Mouse (Mus musculus): ENCODE results near the gene Homer3. TPM values are rescaled to one million over a fixed set of nuclear protein-coding genes. Genes with fewer than 3 reads are reported as not detected.
A peak's percentile ranks its signal among the peaks of the same experiment; 100 is the strongest.

The Homer3 gene
- polyA plus RNA-seq (2015; fragmentation: Nextera tagmentation; extraction: Ambion mirVana) = 13.8 and 17.5 TPM in 2 replicates

DNA sequence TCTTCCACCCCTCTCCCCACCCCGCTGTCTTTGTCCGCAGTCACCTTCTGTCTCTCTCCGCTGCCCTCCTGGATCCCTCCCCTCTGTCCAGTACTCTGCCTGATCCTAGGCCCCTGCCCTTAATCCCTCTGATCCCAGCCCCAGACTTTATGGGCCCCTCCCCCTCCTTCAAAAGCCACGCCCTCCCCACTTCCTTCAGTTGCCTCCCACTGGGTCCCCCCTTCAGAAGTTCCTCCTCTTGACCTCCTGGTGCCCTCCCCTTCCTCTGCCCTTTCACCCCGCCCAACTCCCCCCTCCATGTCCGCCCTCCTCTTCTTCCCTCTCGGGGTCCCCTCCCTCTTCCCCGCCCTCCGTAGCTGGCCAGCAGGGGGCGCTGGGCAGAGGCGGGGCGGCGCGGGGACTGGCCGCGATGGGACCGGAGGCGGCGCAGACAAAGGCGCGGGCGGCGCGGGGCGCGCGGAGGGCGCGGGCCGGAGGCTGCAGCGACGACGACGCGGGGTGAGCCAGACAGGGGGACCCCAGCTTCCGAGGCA, at the start of gene Homer3:
Gene Homer3 (plus strand): TSS at position 225 of the 533 bp plus-strand sequence.
- whole genome bisulfite sequencing = 2% methylated on average over 34 of the region's 36 CpGs
- ATAC-seq (ENCODE audit: low FRiP score, low TSS enrichment) = peak; percentile 85
- no peaks in the 10 kb centered on the region for H3K9me3 ChIP-seq (ENCODE audit: control insufficient read depth, low read length)
- peak within 1 kb of the TSS; percentile 94 for H3K4me2 ChIP-seq (replicated peaks; ENCODE audit: low read depth)
- TF ChIP-seq CTCF (IDR thresholded peaks at IDR 0.05; ENCODE audit: low read depth) = peak; percentile 89
- no peak for TF ChIP-seq EP300 (optimal IDR thresholded peaks at IDR 0.05)
- peak within 1 kb of the TSS; percentile 88 for H3K4me3 ChIP-seq (ENCODE audit: low read depth, low read length)
- peak; percentile 86 for DNase-seq (ENCODE audit: low spot score)
- peaks cover 3% of the 10 kb centered on the region; the same call in 1 of the 2 replicates for H3K36me3 ChIP-seq (ENCODE audit: control insufficient read depth, insufficient read depth, low read length)
- H3K4me1 ChIP-seq (replicated peaks; ENCODE audit: control insufficient read depth, insufficient read depth) = no peaks in the 10 kb centered on the region
- peak within 1 kb of the TSS; percentile 82 for H3K27ac ChIP-seq (replicated peaks)
- peak within 1 kb of the TSS; percentile 90 for H3K9ac ChIP-seq (ENCODE audit: low read length)
- H3K27me3 ChIP-seq (ENCODE audit: control insufficient read depth, insufficient read depth, low read length) = no peaks in the 10 kb centered on the region

DNA sequence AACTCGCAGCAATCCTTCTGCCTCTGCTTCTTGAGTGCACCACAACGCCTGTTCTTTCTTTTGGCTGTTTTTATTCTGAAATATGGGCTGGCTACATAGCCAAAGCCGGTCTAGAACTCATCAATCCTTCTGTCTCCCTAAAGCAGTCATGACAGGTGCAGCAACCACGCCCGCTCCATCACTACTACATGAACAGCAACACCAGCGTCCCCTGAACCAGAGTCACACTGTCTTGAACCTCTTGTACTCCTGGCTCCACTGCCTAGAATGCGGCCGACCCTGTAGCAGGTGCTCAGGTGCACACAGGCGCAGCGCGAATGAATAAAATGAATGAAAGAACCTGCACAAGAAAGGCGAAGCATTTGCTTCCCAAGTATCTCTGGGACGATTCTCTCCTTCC, 49.0 kb upstream of the Homer3 start:
- Histone ChIP-seq H3K4me3 (ENCODE audit: low read depth, low read length) (peak overlapping the region; percentile 75), H3K4me1 (replicated peaks; ENCODE audit: control insufficient read depth, insufficient read depth) (peaks cover 5% of the 10 kb centered on the region; the same call in 1 of the 2 replicates), H3K36me3 (ENCODE audit: control insufficient read depth, insufficient read depth, low read length) (0 out of 2 replicates have a peak, but pooled peaks cover 3% of the 10 kb centered on the region), H3K9me3 (ENCODE audit: control insufficient read depth, low read length) (no peaks in the 10 kb centered on the region), H3K4me2 (replicated peaks; ENCODE audit: low read depth) (peak overlapping the region; percentile 86), H3K27me3 (ENCODE audit: control insufficient read depth, insufficient read depth, low read length) (no peaks in the 10 kb centered on the region), H3K27ac (replicated peaks) (no peak overlapping the region), H3K9ac (ENCODE audit: low read length) (peak overlapping the region; percentile 82)
- 3% methylated on average over 13 of the region's 13 CpGs for WGBS
- no peak for ATAC-seq (ENCODE audit: low FRiP score, low TSS enrichment)
- no peak for TF ChIP-seq CTCF (IDR thresholded peaks at IDR 0.05; ENCODE audit: low read depth)
- no peak for TF ChIP-seq EP300 (optimal IDR thresholded peaks at IDR 0.05)
- DNase-seq (ENCODE audit: low spot score) = no peak

DNA sequence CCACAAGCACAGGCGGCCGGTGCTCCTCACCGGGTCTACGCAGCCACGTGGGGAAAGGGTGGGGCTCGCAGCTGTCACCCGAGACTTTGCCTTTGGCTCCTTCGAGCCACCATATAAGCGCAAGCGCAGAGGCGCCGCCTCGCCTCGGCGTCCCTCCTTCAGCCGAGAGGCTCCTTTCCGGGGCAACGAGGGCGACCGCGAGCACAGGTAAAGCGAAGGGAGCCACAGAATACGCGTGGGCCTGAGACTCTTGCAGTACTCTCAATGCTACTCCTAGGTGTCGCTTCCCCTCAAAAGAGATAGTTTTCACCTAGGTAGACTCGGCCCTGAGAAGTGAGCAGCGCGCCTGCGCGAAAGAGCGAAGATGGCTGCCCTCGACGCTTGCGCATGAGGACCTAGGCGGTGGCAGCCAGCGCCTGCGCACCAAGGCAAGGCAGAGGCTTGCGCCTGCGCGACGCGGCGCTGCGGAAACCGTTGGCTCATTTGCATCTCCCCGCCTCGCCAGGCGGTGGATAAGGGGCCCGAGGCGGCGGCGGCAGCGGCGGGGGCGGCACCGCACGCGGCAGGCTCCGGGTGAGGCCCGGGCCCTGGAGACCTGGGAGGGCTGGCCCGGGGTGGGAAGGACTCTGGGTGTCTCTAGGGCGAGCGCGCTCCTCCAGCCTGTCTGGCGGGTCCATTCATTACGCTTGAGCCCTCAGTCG, 48.4 kb upstream of the Homer3 start, which contains the start of the genes Sugp2 and Armc6:
Gene Sugp2 (plus strand): TSS at position 147 of the 701 bp plus-strand sequence.
Gene Armc6 (minus strand): TSS at position 387 of the 701 bp plus-strand sequence.
- Histone ChIP-seq H3K4me1 (replicated peaks; ENCODE audit: control insufficient read depth, insufficient read depth) (peaks cover 5% of the 10 kb centered on the region; the same call in 1 of the 2 replicates), H3K9ac (ENCODE audit: low read length) (peak within 1 kb of the TSS; percentile 82), H3K4me3 (ENCODE audit: low read depth, low read length) (peak within 1 kb of the TSS; percentile 75), H3K36me3 (ENCODE audit: control insufficient read depth, insufficient read depth, low read length) (0 out of 2 replicates have a peak, but pooled peaks cover 7% of the 10 kb centered on the region), H3K27me3 (ENCODE audit: control insufficient read depth, insufficient read depth, low read length) (no peaks in the 10 kb centered on the region), H3K9me3 (ENCODE audit: control insufficient read depth, low read length) (no peaks in the 10 kb centered on the region), H3K27ac (replicated peaks) (peak within 1 kb of the TSS; percentile 95), H3K4me2 (replicated peaks; ENCODE audit: low read depth) (peak within 1 kb of the TSS; percentile 86)
- TF ChIP-seq EP300 (optimal IDR thresholded peaks at IDR 0.05) = no peak
- TF ChIP-seq CTCF (IDR thresholded peaks at IDR 0.05; ENCODE audit: low read depth) = peak; percentile 18; the same call in 1 of the 2 replicates
- under 1% methylated on average over 67 of the region's 67 CpGs for WGBS
- ATAC-seq (ENCODE audit: low FRiP score, low TSS enrichment) = peak; percentile 96
- DNase-seq (ENCODE audit: low spot score) = peak; percentile 96

DNA sequence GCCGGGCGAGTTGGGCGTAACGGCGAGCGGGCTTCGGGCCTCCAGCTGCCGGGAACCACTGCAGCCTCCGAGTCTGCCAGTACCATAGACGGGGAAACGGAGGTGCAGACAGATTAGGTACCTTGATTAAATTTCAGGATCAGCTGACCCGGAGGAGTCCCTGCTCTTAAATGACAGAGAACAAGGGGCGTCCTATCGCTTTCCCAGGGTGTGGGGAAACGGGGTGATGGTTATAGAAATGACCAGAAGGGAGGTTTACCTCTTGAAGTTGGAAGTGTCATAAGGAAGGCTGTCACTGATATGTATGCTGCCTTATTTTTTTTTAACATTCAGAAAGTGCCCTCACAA, 47.9 kb upstream of the Homer3 start:
- Histone ChIP-seq H3K9ac (ENCODE audit: low read length) (peak overlapping the region; percentile 82), H3K36me3 (ENCODE audit: control insufficient read depth, insufficient read depth, low read length) (0 out of 2 replicates have a peak, but pooled peaks cover 7% of the 10 kb centered on the region), H3K4me1 (replicated peaks; ENCODE audit: control insufficient read depth, insufficient read depth) (peaks cover 5% of the 10 kb centered on the region; the same call in 1 of the 2 replicates), H3K4me3 (ENCODE audit: low read depth, low read length) (peak overlapping the region; percentile 75), H3K27me3 (ENCODE audit: control insufficient read depth, insufficient read depth, low read length) (no peaks in the 10 kb centered on the region), H3K4me2 (replicated peaks; ENCODE audit: low read depth) (peak overlapping the region; percentile 86), H3K9me3 (ENCODE audit: control insufficient read depth, low read length) (no peaks in the 10 kb centered on the region), H3K27ac (replicated peaks) (peak overlapping the region; percentile 95)
- under 1% methylated on average over 15 of the region's 15 CpGs for WGBS
- DNase-seq (ENCODE audit: low spot score) (no peak), ATAC-seq (ENCODE audit: low FRiP score, low TSS enrichment) (no peak)
- no peak for TF ChIP-seq CTCF (IDR thresholded peaks at IDR 0.05; ENCODE audit: low read depth)
- no peak for TF ChIP-seq EP300 (optimal IDR thresholded peaks at IDR 0.05)

DNA sequence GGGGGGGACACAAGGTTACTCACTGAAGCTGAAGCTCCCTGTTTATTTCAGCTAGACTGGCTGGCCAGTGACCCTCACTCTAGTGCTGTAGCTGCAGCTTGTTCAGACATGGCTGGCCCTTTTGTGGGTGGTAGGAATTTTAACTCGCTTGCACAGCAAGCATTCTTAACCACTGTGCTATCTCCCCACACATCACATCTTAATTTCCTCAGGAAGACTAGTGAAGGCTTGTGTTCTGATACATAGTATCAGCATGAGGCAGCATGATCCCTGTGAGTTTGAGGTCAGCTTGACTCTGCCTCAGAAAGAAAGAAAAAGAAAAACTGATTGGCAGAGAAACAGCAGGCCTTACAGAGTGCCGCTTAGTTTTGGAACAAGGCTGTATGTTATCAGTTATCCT, 44.8 kb upstream of the Homer3 start:
- Histone ChIP-seq H3K27me3 (ENCODE audit: control insufficient read depth, insufficient read depth, low read length) (no peaks in the 10 kb centered on the region), H3K9me3 (ENCODE audit: control insufficient read depth, low read length) (no peaks in the 10 kb centered on the region), H3K4me2 (replicated peaks; ENCODE audit: low read depth) (no peak overlapping the region), H3K9ac (ENCODE audit: low read length) (no peak overlapping the region), H3K4me3 (ENCODE audit: low read depth, low read length) (no peak overlapping the region), H3K36me3 (ENCODE audit: control insufficient read depth, insufficient read depth, low read length) (peaks cover 19% of the 10 kb centered on the region; the same call in 1 of the 2 replicates), H3K27ac (replicated peaks) (no peak overlapping the region), H3K4me1 (replicated peaks; ENCODE audit: control insufficient read depth, insufficient read depth) (peaks cover 5% of the 10 kb centered on the region; the same call in 1 of the 2 replicates)
- WGBS = 82% methylated on average over 2 of the region's 2 CpGs
- ATAC-seq (ENCODE audit: low FRiP score, low TSS enrichment) = no peak
- DNase-seq (ENCODE audit: low spot score) = no peak
- TF ChIP-seq CTCF (IDR thresholded peaks at IDR 0.05; ENCODE audit: low read depth) (no peak), EP300 (optimal IDR thresholded peaks at IDR 0.05) (no peak)

Data from stomach, postnatal 0 days (tissue).